Mouse (Mus musculus): ENCODE data around the gene Stat3.

Stat3 gene

GRCm38 (mm10) chr11:100886188-100886740 lies 53.1 kb downstream of the Stat3 start:
- DNase-seq, result no peak

GRCm38 (mm10) chr11:100885472-100885871 lies 53.9 kb downstream of the Stat3 start:
- no peak for DNase-seq

- no peak for DNase-seq
These were observed 55.7 kb downstream of the Stat3 start for GRCm38 (mm10) chr11:100883640-100884039.

DNA sequence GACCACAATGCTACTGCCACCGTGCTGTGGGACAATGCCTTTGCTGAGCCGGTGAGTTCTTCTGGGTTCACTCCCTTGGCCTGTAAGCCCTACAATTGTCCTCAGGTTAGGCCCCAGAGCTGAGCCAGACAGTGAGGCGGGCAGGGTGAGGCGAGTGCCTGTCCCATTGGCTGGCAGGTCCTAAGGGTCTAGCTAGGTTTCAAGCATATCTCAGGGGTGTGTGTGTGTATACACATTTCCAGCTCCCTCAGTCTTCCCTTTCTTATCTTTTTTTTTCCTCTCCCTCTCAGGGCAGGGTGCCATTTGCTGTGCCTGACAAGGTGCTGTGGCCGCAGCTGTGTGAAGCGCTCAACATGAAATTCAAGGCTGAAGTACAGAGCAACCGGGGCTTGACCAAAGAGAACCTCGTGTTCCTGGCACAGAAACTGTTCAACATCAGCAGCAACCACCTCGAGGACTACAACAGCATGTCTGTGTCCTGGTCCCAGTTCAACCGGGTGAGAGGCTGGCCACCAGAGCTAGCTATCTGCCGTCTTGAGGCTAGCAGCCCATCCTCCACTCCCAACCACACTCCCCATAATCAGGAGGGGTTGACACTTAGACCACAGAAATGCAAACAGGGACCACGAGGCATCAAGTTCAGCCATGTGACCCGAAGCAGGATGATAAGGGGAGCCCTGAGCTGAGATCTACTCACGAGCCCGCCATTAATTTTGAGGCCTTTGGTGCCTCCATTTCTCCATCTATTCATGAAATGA lies 59.8 kb downstream of the Stat3 start:
- no peak for DNase-seq

DNA sequence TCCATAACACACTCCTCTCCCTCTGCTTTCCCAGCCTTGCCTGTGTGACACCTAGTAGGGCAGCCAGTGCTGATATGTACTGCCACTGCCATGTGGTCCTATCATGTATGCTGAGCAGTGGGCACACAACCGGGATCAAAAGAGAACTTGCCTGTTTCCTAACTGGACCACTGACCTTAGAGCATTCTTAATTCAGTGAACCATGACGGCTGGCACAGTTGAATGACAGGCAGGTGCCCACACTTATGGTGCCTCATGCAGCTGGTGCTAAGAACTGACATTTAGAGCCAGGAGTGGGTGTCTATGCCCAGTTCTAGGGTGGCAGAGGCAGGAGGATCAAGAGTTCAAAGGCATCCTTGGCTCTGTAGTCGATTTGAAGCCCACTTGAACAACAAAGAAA lies 63.6 kb downstream of the Stat3 start:
- DNase-seq, result no peak

DNA sequence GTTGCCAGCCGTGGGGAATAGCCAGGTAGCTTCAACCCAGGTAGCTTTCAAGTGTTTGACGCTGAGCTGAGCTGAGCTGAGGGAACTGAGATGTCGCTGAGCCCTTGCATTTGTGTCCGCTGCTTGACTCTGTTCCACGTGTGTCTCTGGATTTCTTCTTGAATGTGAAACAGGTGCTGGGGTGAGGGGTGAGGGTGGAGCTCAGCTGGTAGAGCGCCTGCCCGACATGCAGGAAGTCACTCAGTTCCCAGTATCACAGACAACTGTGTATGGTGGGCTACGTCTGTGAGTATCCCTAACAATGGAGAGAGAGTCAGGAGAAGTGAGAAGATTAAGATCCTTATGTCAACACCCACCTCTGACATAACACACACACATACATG lies 68.4 kb downstream of the Stat3 start:
- DNase-seq, result no peak

DNA sequence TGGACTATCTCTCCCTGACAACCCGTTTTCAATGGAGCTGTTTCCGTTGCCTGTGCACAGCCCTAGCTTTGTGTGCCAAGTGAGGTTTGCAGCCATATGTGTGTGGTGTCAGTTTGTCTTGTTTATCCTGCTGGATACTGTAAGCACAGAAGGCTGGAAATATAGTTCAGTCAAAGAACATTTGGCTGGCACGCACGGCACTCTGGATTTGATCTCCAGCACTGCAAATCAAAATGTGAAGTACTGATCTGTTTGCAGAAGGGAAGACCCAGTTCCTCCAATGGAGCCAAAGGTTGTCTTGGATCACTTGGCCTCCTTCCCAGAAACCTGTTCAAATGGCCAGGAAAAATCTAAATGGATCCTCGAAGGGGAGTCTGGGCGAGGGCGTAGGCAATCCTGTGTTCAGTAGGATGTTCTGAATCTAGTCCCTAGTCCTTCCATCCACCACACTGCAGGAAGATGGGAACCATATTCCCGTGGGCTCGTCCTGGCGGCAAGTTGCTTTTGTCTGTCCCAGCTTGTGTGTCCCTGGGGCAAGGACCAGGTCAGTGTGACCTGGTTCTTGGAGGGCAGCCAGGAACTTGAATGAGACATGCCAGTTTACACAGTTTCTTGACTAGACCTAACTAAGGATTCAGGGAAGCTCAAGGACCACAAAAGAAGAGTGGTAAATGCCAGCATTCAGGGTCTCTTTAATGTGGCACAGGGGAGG lies 68.9 kb downstream of the Stat3 start:
- no peak for DNase-seq

GRCm38 (mm10) chr11:100865618-100866017 lies 73.7 kb downstream of the Stat3 start:
- DNase-seq, result no peak

DNA sequence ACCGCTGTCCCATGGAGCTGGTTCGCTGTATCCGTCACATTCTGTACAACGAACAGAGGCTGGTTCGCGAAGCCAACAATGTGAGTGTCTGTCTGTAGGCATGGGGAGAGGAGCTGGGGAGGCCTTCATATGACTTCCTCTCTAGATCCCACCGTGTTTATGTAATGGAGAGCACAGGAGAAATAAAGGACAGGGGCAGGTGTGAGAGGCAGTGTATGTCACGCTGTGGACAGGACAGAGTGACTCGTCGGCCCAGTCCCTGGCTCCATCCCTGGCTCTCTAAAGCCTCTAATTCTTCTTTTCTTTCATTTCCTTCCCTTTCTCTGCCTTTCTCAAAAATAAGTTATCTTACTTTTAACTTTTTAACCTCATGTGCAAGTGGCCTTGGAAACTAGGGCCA lies 76.2 kb downstream of the Stat3 start:
- no peak for DNase-seq

DNA sequence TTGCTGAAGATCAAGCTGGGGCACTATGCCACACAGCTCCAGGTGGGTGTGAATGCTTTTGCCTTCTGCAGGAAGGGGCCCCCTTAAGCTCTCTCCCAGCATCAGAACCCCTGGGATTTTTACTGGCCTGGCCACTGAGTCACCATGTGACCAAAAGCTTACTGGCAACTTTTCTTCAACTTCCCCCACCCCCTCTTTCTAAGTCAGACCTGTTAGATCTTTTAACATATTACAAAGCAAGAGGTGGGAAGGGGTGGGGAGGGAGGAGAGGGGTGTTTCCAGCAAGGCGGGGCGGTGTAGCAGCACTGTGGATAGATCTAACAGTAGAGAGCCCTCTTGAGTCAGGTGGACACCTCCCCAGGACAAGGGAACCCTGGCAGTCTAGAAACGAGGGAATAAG lies 77.5 kb downstream of the Stat3 start:
- no peak for DNase-seq

DNA sequence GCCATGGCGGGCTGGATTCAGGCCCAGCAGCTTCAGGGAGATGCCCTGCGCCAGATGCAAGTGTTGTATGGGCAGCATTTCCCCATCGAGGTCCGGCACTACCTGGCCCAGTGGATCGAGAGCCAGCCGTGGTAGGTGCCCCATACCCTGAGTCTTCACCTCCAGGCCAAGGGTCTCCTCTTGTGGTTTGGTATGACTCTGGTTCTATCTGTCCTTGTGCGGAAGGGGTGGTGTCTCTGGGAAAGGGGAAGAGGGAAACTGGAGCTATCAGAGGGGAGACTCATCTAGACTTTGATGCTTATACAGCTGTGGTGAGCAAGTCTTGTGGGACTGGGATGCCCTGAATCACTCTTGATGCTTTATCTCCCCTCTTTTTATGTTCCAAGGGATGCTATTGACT lies 78.0 kb downstream of the Stat3 start:
- DNase-seq, result no peak

- DNase-seq, result peak; percentile 40
These were observed 78.9 kb downstream of the Stat3 start for GRCm38 (mm10) chr11:100860198-100861048.

DNA sequence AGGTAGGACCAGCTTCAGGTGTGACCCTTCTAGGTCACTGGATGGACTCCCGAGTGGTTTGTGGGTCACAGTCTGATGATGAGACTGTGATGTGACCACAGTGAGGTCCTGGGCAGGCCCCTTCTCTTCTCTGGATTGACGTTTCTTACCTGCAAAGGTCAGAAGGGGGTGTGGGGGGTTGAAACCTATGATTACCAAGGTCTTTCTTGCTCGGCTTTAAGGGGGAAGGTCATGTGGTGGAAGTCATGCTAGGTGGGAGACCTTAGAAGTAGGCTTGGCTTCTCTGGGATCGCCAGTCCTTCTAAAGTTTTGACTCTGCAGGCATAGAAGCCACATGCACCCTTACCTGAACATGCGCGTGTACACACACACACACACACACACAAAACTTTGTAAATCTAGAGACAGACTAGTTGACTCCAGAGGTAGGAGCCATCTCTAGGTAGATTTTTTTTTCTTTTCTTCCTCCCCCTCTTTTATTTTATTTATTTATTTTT lies 79.7 kb downstream of the Stat3 start:
- no peak for DNase-seq

DNA sequence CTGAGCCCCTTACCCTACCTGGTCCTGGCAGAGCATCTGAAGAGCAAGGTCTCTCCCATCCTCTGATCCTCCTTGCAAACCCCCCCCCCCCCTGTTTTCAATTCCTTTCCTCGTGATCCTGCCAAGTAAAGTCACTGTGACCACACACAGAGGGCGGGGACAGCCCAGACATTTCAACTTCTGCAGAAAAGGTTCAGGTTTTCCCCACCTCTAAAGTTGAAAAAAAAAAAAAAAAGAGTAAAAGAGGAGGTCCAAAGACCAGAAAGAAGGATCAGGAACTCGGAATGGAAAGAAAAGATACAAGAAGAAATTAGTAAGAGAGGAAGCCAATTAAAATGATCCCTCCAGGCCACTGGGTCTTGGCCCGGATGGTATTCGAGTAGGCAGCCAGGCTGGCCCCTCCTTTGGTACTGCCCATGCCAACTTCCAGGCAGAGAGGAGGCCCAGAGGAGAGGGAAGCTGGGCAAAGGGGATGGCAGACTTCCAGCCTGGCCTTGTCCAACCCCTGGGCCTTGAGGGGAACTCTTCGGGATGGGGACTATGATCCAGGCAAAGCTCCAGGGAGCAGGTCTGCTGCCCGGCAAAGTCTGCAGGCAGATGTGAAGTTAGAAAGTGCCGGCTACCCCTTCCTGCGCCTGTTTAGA lies 80.3 kb downstream of the Stat3 start, which contains the start of gene Stat5a:
Stat5a (plus strand) TSS at position 417 of the 644 bp plus-strand sequence.
- peak; percentile 51 for DNase-seq

DNA sequence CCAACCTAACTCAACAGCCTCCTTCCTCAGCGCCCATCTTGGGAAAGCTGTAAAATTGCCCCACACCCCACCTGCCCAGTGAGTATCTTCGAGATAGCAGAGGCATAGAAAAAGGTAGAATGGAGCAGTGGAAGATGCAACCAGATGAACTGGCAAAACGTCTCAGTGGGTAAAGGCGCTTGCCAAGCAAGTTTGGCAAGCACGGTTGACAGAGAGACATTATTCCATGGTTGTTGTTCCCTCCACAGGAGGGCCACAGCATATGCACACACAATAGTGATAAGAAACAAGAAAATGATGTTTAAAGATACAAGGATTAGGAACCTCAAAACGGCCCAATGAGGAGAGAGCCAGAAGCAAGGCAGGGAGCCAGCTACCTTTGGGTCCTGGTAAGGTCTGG lies 81.4 kb downstream of the Stat3 start:
- no peak for DNase-seq

- no peak for DNase-seq
These were observed 84.2 kb downstream of the Stat3 start for GRCm38 (mm10) chr11:100855178-100855577.

- no peak for DNase-seq
These were observed 85.1 kb downstream of the Stat3 start for GRCm38 (mm10) chr11:100854268-100854667.

GRCm38 (mm10) chr11:100853018-100853417 lies 86.3 kb downstream of the Stat3 start:
- DNase-seq, result no peak

DNA sequence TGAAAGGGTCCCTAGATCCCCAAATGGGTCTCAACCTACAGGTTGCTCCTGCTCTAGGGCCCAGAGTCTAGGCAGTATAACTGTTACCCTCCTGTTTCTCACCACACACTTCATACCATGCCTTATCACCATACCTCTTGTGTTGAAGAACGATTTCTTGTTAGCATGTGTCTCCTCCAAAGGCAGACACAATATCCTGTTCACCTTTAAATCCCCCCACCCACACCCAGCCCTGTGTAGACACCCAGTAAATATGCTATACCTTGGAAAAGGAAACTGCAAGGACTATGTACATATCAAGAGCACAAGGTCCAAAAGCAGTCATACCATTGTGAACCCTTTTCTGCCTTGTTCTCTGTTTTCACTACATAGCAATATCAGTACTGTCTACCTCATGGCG lies 87.3 kb downstream of the Stat3 start:
- no peak for DNase-seq

DNA sequence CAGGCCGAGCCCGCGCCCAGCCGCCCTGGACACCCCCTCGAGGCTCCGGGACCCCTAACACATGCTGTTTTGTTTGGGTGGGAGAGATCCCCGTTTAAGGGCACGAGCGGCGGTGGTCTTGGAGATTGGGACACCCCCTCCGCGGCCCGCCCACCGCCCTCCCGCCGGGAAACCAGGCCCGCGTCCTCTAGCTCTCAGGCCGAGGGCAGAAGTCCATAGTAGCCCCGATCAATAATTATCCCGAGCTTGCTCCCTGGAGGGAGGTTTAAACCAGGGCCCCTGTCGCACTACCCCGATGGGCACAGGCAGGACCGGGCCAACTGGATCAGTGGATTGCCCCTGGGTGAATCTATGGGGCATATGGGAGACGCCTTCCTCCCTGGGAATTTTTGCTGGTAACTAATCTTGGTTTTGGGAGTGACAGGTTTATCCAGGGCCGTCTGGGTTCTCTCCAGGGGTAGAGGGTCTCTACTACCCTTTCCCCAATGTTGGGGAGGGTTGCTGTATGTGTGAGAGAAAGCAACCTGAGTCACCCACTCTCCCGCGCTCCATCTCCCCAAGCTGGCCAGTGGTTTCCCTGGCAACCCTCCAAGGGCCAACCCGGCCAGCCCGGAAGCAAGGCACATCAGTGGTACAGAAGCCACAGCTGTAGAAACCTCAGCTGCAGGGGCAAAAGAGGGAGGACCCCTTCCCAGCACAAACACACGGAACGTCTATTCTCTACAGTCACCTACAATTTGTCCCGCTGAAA lies 88.4 kb downstream of the Stat3 start:
- DNase-seq, result peak; percentile 45

GRCm38 (mm10) chr11:100850038-100850777 lies 89.1 kb downstream of the Stat3 start, which contains the start of gene Stat5b:
Gene Stat5b, minus strand, starts transcription at chr11:100850724.
- peak; percentile 70 for DNase-seq
